Mouse (Mus musculus): ENCODE measurements around the gene Gm44965. TPM values are rescaled to one million over a fixed set of nuclear protein-coding genes. Genes with fewer than 3 reads are reported as not detected.

Gm44965 gene
- total RNA-seq, 2 experiments from 2014 or later = 3.7 TPM; not detected in 1

DNA sequence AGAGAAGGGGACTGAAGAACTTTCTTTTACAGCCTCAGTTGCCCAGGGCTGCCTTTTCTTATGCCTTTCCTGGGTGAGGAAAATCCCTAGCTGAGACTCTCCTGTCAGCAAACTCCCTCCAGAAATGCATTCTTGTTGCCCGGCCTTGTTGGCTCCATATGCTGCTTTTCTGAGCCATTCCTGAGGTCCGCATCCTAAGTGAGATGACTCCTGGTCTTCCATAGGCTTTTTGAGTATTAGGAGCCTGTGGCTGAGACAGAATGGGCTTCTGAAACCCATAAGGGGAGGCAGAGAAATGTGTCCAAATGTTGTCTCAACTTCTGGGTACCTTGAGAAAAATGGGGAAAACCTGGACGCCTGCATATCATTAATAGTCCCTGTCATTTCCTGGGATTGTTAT lies 19.8 kb upstream of the Gm44965 start:
- intact Hi-C loops (cut with DNase I) = loop anchor here (2.0 kb wide), 1 partner anchor 19 kb away; the partner anchor contains the start of gene Lrrc61
- DNase-seq = no peak

DNA sequence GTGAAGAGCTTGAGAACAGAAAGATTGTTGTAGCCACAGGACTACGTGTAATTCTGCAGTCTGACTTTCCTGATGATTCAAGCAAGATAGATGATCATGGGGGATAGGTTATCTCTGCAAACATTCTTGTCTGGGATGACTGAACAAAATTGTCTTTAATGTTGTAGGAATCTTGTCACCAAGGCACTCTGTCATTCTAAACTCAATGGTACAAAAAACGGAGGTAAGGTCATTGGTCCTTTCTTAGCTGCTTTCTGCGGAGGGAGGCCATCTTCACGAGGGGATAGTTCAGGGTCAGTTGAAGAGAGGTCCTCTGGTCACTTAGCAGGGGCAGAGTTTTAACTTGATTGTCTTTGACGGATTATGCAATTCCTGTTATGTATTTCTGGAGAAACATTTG lies 15.0 kb upstream of the Gm44965 start:
- intact Hi-C loops (cut with DNase I) = no loop called here
- DNase-seq = no peak

- peak in 1 of 2 experiments; percentile 47 for DNase-seq
- intact Hi-C loops (cut with DNase I) = no loop called here
These were observed 14.5 kb upstream of the Gm44965 start for GRCm38 (mm10) chr6:48579215-48579648.

DNA sequence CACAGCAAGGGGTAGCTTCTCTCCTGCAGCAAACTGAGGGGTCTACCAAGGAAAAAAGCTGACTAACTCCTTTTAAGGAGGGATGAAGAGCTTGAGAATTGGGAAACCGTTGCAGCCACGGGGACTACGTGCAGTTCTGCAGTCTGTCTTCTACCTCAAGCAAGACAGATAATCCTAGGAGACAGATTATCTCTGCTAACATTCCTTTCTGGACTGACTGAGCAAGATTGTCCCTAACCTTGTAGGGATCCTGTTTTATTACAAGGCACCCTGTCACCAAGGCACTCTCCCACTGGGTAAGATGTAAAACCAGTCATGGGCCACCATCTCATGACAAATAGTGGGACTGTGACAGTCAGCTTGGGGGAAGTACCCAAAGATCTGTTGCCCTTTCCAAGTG lies 12.5 kb upstream of the Gm44965 start:
- no peak for DNase-seq
- intact Hi-C loops (cut with DNase I) = loop anchor here (5.0 kb wide), 1 partner anchor 191 kb away; the partner anchor contains the start of gene Gimap3

- DNase-seq = no peak
- intact Hi-C loops (cut with DNase I) = loop anchor here (2.0 to 5.0 kb wide), 4 partner anchors 35 to 190 kb away; partner anchors contain the start of gene Gimap3
These were observed 11.7 kb upstream of the Gm44965 start for GRCm38 (mm10) chr6:48582037-48582436.

- DNase-seq = no peak
- intact Hi-C loops (cut with DNase I) = no loop called here
These were observed 4.5 kb upstream of the Gm44965 start, which contains the start of gene Gm45021 for GRCm38 (mm10) chr6:48589194-48589750. Gm45021 (plus strand) TSS chr6:48589610.

GRCm38 (mm10) chr6:48591221-48591845 lies 2.4 kb upstream of the Gm44965 start:
- no peak for DNase-seq
- intact Hi-C loops (cut with DNase I) = no loop called here

GRCm38 (mm10) chr6:48591871-48592270 lies 1.9 kb upstream of the Gm44965 start:
- DNase-seq = no peak
- intact Hi-C loops (cut with DNase I) = no loop called here

- DNase-seq = peak in 1 of 2 experiments; percentile 28
- intact Hi-C loops (cut with DNase I) = no loop called here
These were observed 450 bp downstream of the Gm44965 start for GRCm38 (mm10) chr6:48594043-48594738.

DNA sequence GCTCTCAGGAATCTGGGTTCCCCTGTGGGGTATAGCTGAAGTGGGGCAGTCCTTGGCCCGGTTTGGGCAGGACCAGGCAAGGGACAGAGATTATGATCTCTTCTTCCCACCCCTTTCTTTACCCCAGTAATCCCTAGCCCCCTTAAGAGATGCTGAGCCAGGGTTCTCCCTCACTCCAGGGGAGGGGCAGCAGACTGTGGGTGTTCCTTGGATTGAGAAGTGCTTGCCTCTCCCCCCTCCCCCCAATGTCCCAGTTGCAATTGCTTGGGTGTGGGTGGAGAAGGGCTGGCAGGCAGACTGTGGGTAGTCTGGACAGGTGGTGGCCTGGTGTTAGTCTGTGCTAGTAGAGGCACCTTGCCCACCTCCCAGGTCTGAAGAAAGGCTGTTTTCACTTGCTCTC lies 1.5 kb downstream of the Gm44965 start:
- no peak for DNase-seq
- intact Hi-C loops (cut with DNase I) = no loop called here

DNA sequence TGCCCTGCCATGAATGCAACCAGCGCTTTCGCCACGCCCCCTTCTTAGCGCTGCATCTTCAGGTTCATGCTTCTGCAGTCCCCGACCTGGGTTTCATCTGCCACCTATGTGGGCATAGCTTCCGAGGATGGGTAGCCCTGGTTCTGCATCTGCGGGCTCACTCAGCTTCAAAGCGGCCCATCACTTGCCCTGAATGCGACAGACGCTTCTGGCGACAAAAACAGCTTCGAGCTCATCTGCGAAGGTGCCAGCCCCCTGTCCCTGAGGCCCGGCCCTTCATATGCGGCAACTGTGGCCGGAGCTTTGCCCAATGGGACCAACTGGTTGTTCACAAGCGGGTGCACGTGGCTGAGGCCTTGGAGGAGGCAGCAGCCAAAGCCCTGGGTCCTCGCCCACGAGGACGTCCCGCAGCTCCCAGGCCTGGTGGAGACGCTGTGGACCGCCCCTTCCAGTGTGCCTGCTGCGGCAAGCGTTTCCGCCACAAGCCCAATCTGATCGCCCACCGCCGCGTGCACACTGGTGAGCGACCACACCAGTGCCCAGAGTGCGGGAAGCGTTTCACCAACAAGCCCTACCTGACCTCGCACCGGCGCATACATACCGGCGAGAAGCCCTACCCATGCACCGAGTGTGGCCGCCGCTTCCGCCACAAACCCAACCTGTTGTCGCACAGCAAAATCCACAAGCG lies 2.9 kb downstream of the Gm44965 start:
- no peak for DNase-seq
- intact Hi-C loops (cut with DNase I) = no loop called here

- intact Hi-C loops (cut with DNase I) = no loop called here
- no peak for DNase-seq
These were observed 3.5 kb downstream of the Gm44965 start for GRCm38 (mm10) chr6:48597233-48597625.

GRCm38 (mm10) chr6:48600594-48600993 lies 6.9 kb downstream of the Gm44965 start:
- intact Hi-C loops (cut with DNase I) = no loop called here
- DNase-seq = no peak

DNA sequence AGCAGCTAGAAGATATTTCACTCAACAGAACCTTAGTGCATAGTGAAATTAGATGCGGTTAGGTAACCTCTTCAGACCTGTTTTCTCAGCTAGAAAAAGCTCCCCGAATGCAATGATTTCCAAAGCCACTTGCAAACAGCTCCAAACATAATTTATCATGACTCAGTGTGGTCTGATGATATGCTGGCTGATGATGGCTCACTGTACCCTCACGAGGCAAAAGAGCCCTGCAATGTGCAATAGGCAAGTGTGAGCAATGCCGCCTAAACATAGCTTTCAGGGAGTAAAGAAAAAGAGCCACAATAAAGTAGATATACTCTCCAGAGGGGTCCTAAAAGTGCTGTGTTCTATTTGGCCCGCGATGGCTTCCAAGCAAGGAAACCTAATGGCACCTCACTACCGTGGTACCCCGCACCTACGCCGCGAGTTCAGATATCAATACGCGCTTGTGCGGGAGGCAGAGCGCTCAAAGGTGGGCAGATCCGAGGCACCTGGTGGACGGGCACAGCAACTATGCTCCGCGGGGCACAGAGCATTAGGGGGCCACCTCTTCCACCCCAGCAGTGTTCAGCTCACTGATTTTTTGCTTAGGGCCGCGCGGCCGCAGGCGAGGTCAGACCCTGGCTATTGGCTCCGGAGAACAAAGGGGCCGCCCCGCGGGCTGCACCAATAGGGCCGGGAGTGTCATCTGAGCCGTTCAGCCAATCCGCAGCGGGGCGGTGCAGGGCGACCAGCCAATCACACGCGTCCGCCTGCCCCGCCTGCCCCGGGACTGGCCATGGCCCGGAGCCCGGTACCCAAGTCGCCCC lies 7.7 kb downstream of the Gm44965 start, which contains the start of gene Zfp775:
Gene Zfp775 (plus strand): TSS at position 793 of the 809 bp plus-strand sequence.
- peak; percentile 95 to 97 for DNase-seq
- intact Hi-C loops (cut with DNase I) = no loop called here

- DNase-seq = no peak
- intact Hi-C loops (cut with DNase I) = no loop called here
These were observed 8.5 kb downstream of the Gm44965 start for GRCm38 (mm10) chr6:48602080-48602741.

DNA sequence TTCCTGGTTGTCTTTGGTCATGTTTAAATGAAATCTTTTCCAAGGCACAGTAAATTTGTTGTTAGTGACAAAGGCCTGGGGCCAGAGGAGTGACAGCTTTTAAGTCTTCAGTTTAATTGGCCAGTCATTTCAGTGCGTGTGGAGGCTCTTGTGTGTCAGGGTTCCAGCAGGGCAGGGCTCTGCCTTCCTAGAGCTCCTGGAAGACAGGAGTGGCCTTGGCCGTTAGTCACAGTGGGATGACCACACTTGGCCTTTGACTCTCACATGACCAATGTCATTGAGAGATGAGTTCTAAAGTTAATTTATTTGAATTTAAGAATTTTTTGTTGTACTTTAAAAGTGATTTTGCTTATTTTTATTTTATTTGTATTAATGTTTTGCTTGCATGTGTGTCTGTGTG lies 14.4 kb downstream of the Gm44965 start:
- no peak for DNase-seq
- intact Hi-C loops (cut with DNase I) = no loop called here

DNA sequence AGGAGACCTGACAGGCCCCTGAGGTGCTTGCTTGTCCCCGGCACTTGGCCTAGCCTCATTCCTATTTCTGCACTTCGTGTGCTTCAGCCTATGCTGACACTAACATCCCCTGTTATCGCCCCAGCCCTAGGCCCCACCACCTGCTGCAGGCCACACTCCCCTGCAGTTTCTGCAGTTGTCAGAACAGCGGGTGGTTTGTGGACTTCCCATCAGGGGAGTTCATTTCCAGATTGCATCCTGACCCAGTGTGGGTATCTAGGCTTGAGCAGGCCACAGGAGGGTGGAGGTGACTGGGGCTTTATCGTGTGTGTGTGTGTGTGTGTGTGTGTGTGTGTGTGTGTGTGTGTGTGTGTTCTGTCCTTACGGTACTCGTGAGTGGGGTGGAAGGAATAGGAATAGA lies 15.8 kb downstream of the Gm44965 start:
- intact Hi-C loops (cut with DNase I) = no loop called here

DNA sequence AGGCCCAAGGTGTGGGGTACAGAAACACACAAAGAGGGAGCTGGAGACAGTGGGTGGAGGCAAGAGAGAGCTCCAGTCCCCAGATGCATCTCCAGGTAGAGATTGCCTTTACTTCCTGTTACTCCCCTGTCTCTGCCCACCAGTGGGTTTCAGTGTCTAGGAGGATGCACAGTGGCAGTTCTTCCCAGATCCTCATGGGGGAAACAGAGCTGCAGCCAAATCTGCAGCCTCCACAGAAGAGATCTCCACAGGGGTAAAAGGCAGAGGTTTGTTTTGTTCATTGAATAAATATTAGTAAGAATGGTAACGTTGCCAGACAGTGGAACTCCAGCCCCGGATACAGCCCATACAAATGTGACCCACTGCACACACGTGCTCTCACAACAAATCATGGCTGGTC lies 16.9 kb downstream of the Gm44965 start:
- DNase-seq = no peak
- intact Hi-C loops (cut with DNase I) = no loop called here

More for the DNA sequence above, 15.8 kb downstream of the Gm44965 start:
- no peak for DNase-seq

- DNase-seq = no peak
- intact Hi-C loops (cut with DNase I) = no loop called here
These were observed 19.7 kb downstream of the Gm44965 start for GRCm38 (mm10) chr6:48613464-48613863.

DNA sequence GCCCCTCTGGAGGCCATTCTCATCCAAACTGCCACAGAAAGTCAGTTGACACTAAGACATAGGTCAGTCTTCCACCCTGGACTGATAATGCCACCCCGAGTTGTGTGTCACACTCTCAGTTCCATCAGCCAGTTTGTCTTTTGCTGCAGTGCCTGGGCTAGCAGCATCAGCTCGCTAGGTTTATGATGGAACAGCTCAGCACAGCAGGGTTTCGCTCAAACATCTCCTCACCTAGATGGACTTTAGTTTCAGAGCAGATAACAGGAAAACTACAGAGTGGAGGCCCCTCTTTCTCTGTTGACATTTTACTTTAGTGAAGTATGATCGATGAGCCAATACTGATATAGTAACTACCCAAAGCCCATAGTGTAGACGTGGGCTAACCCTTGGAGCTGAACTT lies 21.0 kb downstream of the Gm44965 start:
- DNase-seq = no peak
- intact Hi-C loops (cut with DNase I) = no loop called here
